Mouse (Mus musculus): ENCODE measurements around the gene Fbxl14.
A peak's percentile ranks its signal among the peaks of the same experiment; 100 is the strongest.

The Fbxl14 gene

GRCm38 (mm10) chr6:119472135-119472534 is 7.3 kb upstream of the Fbxl14 start:
- peak; percentile 96 for DNase-seq

- no peak for DNase-seq
These were observed 6.8 kb upstream of the Fbxl14 start for GRCm38 (mm10) chr6:119472705-119473104.

- no peak for DNase-seq
These were observed 6.0 kb upstream of the Fbxl14 start for GRCm38 (mm10) chr6:119473446-119473845.

- DNase-seq, result no peak
These were observed 5.5 kb upstream of the Fbxl14 start for GRCm38 (mm10) chr6:119473992-119474391.

- no peak for DNase-seq
These were observed 3.5 kb upstream of the Fbxl14 start for GRCm38 (mm10) chr6:119475988-119476387.

GRCm38 (mm10) chr6:119477686-119478310 is 1.7 kb upstream of the Fbxl14 start:
- no peak for DNase-seq

GRCm38 (mm10) chr6:119478560-119479342 is 717 bp upstream of the Fbxl14 start:
- peak; percentile 99 for DNase-seq

- DNase-seq, result peak; percentile 95
These were observed 623 bp downstream of the Fbxl14 start for GRCm38 (mm10) chr6:119479876-119480705.

GRCm38 (mm10) chr6:119480706-119481331 is 1.4 kb downstream of the Fbxl14 start:
- peak; percentile 94 for DNase-seq

- peak; percentile 92 for DNase-seq
These were observed 2.4 kb downstream of the Fbxl14 start for GRCm38 (mm10) chr6:119481741-119482390.

- DNase-seq, result peak; percentile 97
These were observed 3.6 kb downstream of the Fbxl14 start for GRCm38 (mm10) chr6:119482958-119483600.

- no peak for DNase-seq
These were observed 6.0 kb downstream of the Fbxl14 start for GRCm38 (mm10) chr6:119485486-119485885.

- no peak for DNase-seq
These were observed 7.1 kb downstream of the Fbxl14 start for GRCm38 (mm10) chr6:119486381-119487084.

GRCm38 (mm10) chr6:119487085-119487458 is 7.6 kb downstream of the Fbxl14 start:
- DNase-seq, result no peak

GRCm38 (mm10) chr6:119487619-119488018 is 8.2 kb downstream of the Fbxl14 start:
- DNase-seq, result no peak

- DNase-seq, result no peak
These were observed 10.3 kb downstream of the Fbxl14 start for GRCm38 (mm10) chr6:119489765-119490164.

GRCm38 (mm10) chr6:119490549-119490948 is 11.1 kb downstream of the Fbxl14 start:
- no peak for DNase-seq

- no peak for DNase-seq
These were observed 11.5 kb downstream of the Fbxl14 start for GRCm38 (mm10) chr6:119491006-119491405.

GRCm38 (mm10) chr6:119491997-119492629 is 12.6 kb downstream of the Fbxl14 start:
- DNase-seq, result no peak

GRCm38 (mm10) chr6:119492630-119493014 is 13.2 kb downstream of the Fbxl14 start:
- peak; percentile 65 for DNase-seq

GRCm38 (mm10) chr6:119499271-119499670 is 19.8 kb downstream of the Fbxl14 start:
- peak; percentile 97 for DNase-seq
